Mouse (Mus musculus) embryonic facial prominence, embryonic 14.5 days (tissue): ENCODE measurements at regions not wholly inside any gene's neighbourhood (a gene's known extent, or its start where the extent isn't known, plus 50 kb on each side); places are given as distances from the start of the nearest gene placed in this dataset.
"Not testable (repeated sequence)": the region's sequence is repeated elsewhere in the genome, so short reads cannot be mapped to it uniquely, and the experiment has no call there.

ENCODE experiments used
- ATAC-seq: fragments of 200-750 bp; cut with Nextera tagmentation; 2 replicates; pipeline ENCODE4 v1.8.0; 2017; ENCODE audit warnings: low read depth, moderate number of reproducible peaks, moderate TSS enrichment
- DNase-seq: peaks from one replicate; pipeline ENCODE4 v3.0.0-alpha.2; 2015; ENCODE audit warnings: low spot score
- H3K27ac ChIP-seq: fragments of 300-500 bp; sonication (generic); replicated peaks from 2 replicates; pipeline ENCODE4 v1.5.1; 2014; ENCODE audit warnings: low read depth, mild to moderate bottlenecking, low read length, moderate library complexity
- H3K27me3 ChIP-seq: fragments of 300-500 bp; sonication (generic); replicated peaks from 2 replicates; pipeline ENCODE4 v1.6.1; 2014; ENCODE audit warnings: low read length; ENCODE audit not compliant: control insufficient read depth, insufficient read depth
- H3K36me3 ChIP-seq: fragments of 300-500 bp; sonication (generic); 2 replicates; pipeline ENCODE4 v1.6.1; 2014; ENCODE audit warnings: low read length, mixed read lengths; ENCODE audit not compliant: control insufficient read depth, insufficient read depth
- H3K4me1 ChIP-seq: fragments of 300-500 bp; sonication (generic); 2 replicates; pipeline ENCODE4 v1.6.1; 2014; ENCODE audit warnings: antibody characterized with exemption, low read length; ENCODE audit not compliant: control insufficient read depth, insufficient read depth
- H3K4me2 ChIP-seq: fragments of 300-500 bp; sonication (generic); 2 replicates; pipeline ENCODE4 v1.6.1; 2014; ENCODE audit warnings: low read depth, mild to moderate bottlenecking, low read length, moderate library complexity, mixed read lengths
- H3K4me3 ChIP-seq: fragments of 300-500 bp; sonication (generic); 2 replicates; pipeline ENCODE4 v1.5.1; 2014; ENCODE audit warnings: low read depth, mild to moderate bottlenecking, low read length
- H3K9ac ChIP-seq: fragments of 300-500 bp; sonication (generic); 2 replicates; pipeline ENCODE4 v1.6.1; 2014; ENCODE audit warnings: low read depth, mild to moderate bottlenecking, low read length, moderate library complexity, mixed read lengths
- H3K9me3 ChIP-seq: fragments of 300-500 bp; sonication (generic); 2 replicates; pipeline ENCODE4 v1.6.1; 2016; ENCODE audit warnings: low read length; ENCODE audit not compliant: control insufficient read depth
- WGBS: fragments of 180-500 bp; shearing (Covaris S2); extraction: QIAGEN DNeasy Blood & Tissue Kit; methylation state at CpG from one replicate; pipeline ENCODE4 v1.1.7; 2014; 5-methylcytosine and 5-hydroxymethylcytosine counted together

GRCm38 (mm10) chr14:53576927-53577326 is 677.0 kb downstream of the Dad1 start:
- H3K36me3 ChIP-seq, DNase-seq, H3K4me3 ChIP-seq, H3K4me1 ChIP-seq, H3K4me2 ChIP-seq, H3K9ac ChIP-seq, H3K27me3 ChIP-seq, H3K27ac ChIP-seq, H3K9me3 ChIP-seq, ATAC-seq: not testable (repeated sequence)
- 95% methylated on average over 1 of the region's 1 CpGs for WGBS

- not testable (repeated sequence) for DNase-seq, H3K27ac ChIP-seq, H3K36me3 ChIP-seq, H3K9me3 ChIP-seq, H3K27me3 ChIP-seq, ATAC-seq, H3K9ac ChIP-seq, H3K4me3 ChIP-seq, H3K4me1 ChIP-seq, H3K4me2 ChIP-seq
- 85% methylated on average over 1 of the region's 1 CpGs for WGBS
These were observed 681.2 kb downstream of the Dad1 start for GRCm38 (mm10) chr14:53572701-53573100.

GRCm38 (mm10) chr14:53562606-53563005 is 691.3 kb downstream of the Dad1 start:
- H3K4me3 ChIP-seq, result no peak overlapping the region
- no peak overlapping the region for H3K27ac ChIP-seq
- H3K9ac ChIP-seq, result no peak overlapping the region
- no peaks in the 10 kb centered on the region for H3K9me3 ChIP-seq
- no peaks in the 10 kb centered on the region for H3K27me3 ChIP-seq
- no peaks in the 10 kb centered on the region for H3K36me3 ChIP-seq
- WGBS, result 37% methylated on average over 2 of the region's 2 CpGs
- H3K4me2 ChIP-seq, result no peak overlapping the region
- no peaks in the 10 kb centered on the region for H3K4me1 ChIP-seq
- ATAC-seq (no peak), DNase-seq (no peak)

- H3K9me3 ChIP-seq, ATAC-seq, H3K36me3 ChIP-seq, H3K4me3 ChIP-seq, H3K4me2 ChIP-seq, H3K27ac ChIP-seq, DNase-seq, H3K9ac ChIP-seq, H3K27me3 ChIP-seq, H3K4me1 ChIP-seq: not testable (repeated sequence)
- WGBS, result 69% methylated on average over 5 of the region's 5 CpGs
These were observed 693.8 kb downstream of the Dad1 start for GRCm38 (mm10) chr14:53560146-53560545.

GRCm38 (mm10) chr14:53559386-53559920 is 694.5 kb downstream of the Dad1 start:
- not testable (repeated sequence) for H3K4me2 ChIP-seq, H3K27me3 ChIP-seq, H3K9ac ChIP-seq, DNase-seq, ATAC-seq, H3K9me3 ChIP-seq, H3K27ac ChIP-seq, H3K36me3 ChIP-seq, H3K4me1 ChIP-seq, H3K4me3 ChIP-seq

- no peak overlapping the region for H3K27ac ChIP-seq
- no peaks in the 10 kb centered on the region for H3K36me3 ChIP-seq
- H3K4me1 ChIP-seq, result no peaks in the 10 kb centered on the region
- ATAC-seq (no peak), DNase-seq (no peak)
- no peaks in the 10 kb centered on the region for H3K27me3 ChIP-seq
- no peaks in the 10 kb centered on the region for H3K9me3 ChIP-seq
- H3K9ac ChIP-seq, result no peak overlapping the region
- H3K4me3 ChIP-seq, result no peak overlapping the region
- no peak overlapping the region for H3K4me2 ChIP-seq
These were observed 700.1 kb downstream of the Dad1 start for GRCm38 (mm10) chr14:53553771-53554170.

GRCm38 (mm10) chr14:53547365-53547764 is 706.5 kb downstream of the Dad1 start:
- not testable (repeated sequence) for H3K4me2 ChIP-seq, DNase-seq, H3K27me3 ChIP-seq, ATAC-seq, H3K36me3 ChIP-seq, H3K4me1 ChIP-seq, H3K9me3 ChIP-seq, H3K4me3 ChIP-seq, H3K27ac ChIP-seq, H3K9ac ChIP-seq

GRCm38 (mm10) chr14:53545351-53545750 is 708.6 kb downstream of the Dad1 start:
- no peak for DNase-seq
- no peak overlapping the region for H3K9ac ChIP-seq
- H3K27me3 ChIP-seq, result no peaks in the 10 kb centered on the region
- 52% methylated on average over 5 of the region's 5 CpGs for WGBS
- H3K4me3 ChIP-seq, result no peak overlapping the region
- H3K4me2 ChIP-seq, result no peak overlapping the region
- no peaks in the 10 kb centered on the region for H3K4me1 ChIP-seq
- H3K27ac ChIP-seq, result no peak overlapping the region
- ATAC-seq, result no peak
- no peaks in the 10 kb centered on the region for H3K9me3 ChIP-seq
- no peaks in the 10 kb centered on the region for H3K36me3 ChIP-seq

- DNase-seq, H3K4me3 ChIP-seq, H3K9me3 ChIP-seq, H3K4me2 ChIP-seq, H3K36me3 ChIP-seq, H3K9ac ChIP-seq, H3K27ac ChIP-seq, H3K27me3 ChIP-seq, ATAC-seq, H3K4me1 ChIP-seq: not testable (repeated sequence)
- 60% methylated on average over 2 of the region's 2 CpGs for WGBS
These were observed 712.3 kb downstream of the Dad1 start for GRCm38 (mm10) chr14:53541640-53542039.
